Mouse (Mus musculus) kidney, adult 2 months (tissue): ENCODE data around the gene Fam118a.

Experiments
- CTCF ChIP-seq: fragments of 200-500 bp; conservative IDR thresholded peaks from 2 replicates; pipeline ENCODE4 v1.5.1; 2011; ENCODE audit warnings: low read depth, mild to moderate bottlenecking, control low read depth, low read length, moderate library complexity, mixed read lengths; ENCODE audit not compliant: insufficient read depth, insufficient read length
- POLR2A ChIP-seq: fragments of 200-500 bp; IDR thresholded peaks from one replicate; pipeline ENCODE4 v1.6.1; 2011; ENCODE audit warnings: low read depth, low read length, control low read depth

GRCm38 (mm10) chr15:85055186-85055585 is 26.4 kb downstream of the Fam118a start:
- TF ChIP-seq POLR2A: no peak
- TF ChIP-seq CTCF: no peak
